Mouse (Mus musculus): ENCODE data around the gene Fndc10. TPM values are rescaled to one million over a fixed set of nuclear protein-coding genes. Genes with fewer than 3 reads are reported as not detected.
A peak's percentile ranks its signal among the peaks of the same experiment; 100 is the strongest.
"Not testable (repeated sequence)": the region's sequence is repeated elsewhere in the genome, so short reads cannot be mapped to it uniquely, and the experiment has no call there.

Fndc10 gene
- polyA plus RNA-seq, 1 experiment from 2014 or later, result 3.8 TPM

DNA sequence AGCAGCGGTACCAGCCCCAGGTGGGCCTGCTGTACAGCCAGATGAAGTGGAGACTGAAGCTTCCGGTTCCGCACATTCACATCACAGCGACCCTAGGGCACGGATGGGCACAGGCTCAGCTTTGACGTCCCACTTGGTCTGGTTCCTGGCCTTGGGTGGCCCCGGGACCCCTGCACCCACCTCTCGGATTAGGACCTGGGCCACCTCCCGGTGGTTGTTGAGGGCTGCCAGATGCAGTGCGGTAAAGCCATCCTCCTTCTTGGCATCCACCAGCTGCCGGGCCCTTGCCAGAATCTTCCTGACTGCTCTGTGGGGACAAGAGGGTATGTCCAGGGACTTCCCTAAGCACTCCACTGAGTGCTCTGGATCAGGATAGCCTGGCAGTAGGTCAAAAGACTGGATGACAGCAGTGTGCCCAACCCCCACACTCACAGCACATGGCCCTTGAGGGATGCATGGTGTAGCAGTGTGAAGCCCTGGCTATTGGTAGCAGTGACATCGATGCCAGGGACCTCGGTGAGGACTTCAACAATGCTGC lies 37.9 kb upstream of the Fndc10 start:
- 92% methylated on average over 13 of the region's 13 CpGs for WGBS
- no peak overlapping the region for H3K9ac ChIP-seq
- peaks cover 53% of the 10 kb centered on the region for H3K4me1 ChIP-seq (replicated peaks)
- peaks cover 33% of the 10 kb centered on the region for H3K27me3 ChIP-seq
- no peak overlapping the region for H3K4me3 ChIP-seq
- peaks cover 13% of the 10 kb centered on the region; the same call in 1 of the 2 replicates for H3K36me3 ChIP-seq
- H3K9me3 ChIP-seq (replicated peaks), result no peaks in the 10 kb centered on the region
- H3K4me2 ChIP-seq, result no peak overlapping the region
- no peak for ATAC-seq (replicated peaks; ENCODE audit: insufficient number of reproducible peaks, insufficient read depth, low FRiP score, low read depth)
- no peak overlapping the region for H3K27ac ChIP-seq

DNA sequence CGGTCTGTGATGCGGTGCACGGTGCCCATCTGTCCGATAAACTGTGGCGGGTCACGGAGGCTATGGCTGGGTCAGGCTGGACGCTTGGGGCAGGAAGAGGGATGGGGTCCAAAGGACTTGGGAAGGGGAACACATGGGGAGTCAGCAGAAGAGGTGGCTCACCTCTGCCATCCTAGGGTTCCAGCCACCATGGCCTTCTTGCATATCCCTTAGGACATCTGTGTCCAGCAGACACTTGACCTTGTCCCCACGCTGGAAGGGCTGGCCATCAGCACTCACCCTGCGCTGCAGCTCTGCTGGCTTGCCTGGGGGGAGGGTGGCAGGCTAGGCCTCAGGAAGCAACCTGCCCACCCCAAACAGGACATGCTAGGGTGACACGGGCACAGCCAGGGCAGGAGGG lies 35.2 kb upstream of the Fndc10 start:
- 86% methylated on average over 10 of the region's 10 CpGs for WGBS
- H3K27me3 ChIP-seq, result peaks cover 28% of the 10 kb centered on the region
- H3K4me2 ChIP-seq, result no peak overlapping the region
- no peaks in the 10 kb centered on the region for H3K9me3 ChIP-seq (replicated peaks)
- H3K9ac ChIP-seq, result no peak overlapping the region
- H3K4me1 ChIP-seq (replicated peaks), result peaks cover 33% of the 10 kb centered on the region
- peaks cover 13% of the 10 kb centered on the region; the same call in 1 of the 2 replicates for H3K36me3 ChIP-seq
- H3K4me3 ChIP-seq, result no peak overlapping the region
- no peak for ATAC-seq (replicated peaks; ENCODE audit: insufficient number of reproducible peaks, insufficient read depth, low FRiP score, low read depth)
- H3K27ac ChIP-seq, result no peak overlapping the region

DNA sequence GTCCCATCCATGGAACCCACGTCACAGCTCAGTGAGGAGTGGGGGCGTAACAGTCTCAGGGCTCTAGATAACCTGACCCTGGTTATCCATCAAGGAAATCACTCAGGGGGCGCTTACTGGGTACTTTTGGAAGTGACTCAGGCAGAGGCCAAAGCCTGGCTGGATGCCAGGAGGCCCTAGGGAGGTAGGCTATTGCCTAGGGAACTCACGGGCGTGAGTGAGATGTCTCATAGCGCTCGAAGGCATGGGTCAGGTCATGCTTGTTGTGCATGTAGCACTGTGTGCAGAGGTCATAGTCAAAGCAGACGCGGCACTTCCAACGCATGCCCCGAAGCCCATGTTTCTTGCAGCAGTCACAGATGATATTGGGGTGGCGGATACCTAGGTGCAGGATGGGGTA lies 33.5 kb upstream of the Fndc10 start:
- Histone ChIP-seq H3K27ac (peak overlapping the region; percentile 21; the same call in 1 of the 2 replicates), H3K4me2 (no peak overlapping the region), H3K9ac (no peak overlapping the region), H3K36me3 (peaks cover 13% of the 10 kb centered on the region; the same call in 1 of the 2 replicates), H3K9me3 (replicated peaks) (no peaks in the 10 kb centered on the region), H3K27me3 (peaks cover 13% of the 10 kb centered on the region), H3K4me1 (replicated peaks) (peaks cover 17% of the 10 kb centered on the region), H3K4me3 (no peak overlapping the region)
- 46% methylated on average over 12 of the region's 12 CpGs for WGBS
- peak; percentile 38; the same call in 1 of the 2 replicates for ATAC-seq (replicated peaks; ENCODE audit: insufficient number of reproducible peaks, insufficient read depth, low FRiP score, low read depth)

DNA sequence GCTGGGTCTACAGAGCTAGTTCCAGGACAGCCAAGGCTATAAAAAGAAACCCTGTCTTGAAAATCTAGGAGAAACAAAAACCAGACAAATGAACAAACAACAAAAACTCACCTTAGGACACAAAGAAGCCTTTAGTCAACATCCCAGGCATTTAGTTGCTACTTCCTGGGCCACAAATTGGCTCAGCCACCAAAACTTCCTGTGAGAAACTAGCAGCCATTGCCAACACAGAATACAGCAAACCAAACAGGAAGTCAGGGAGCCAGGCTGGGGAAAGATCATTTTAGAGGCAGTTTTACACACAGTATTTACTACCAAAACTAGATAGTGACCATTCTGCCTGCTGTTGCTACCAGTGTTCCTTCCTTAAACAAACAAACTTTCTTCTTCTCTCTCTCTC lies 27.2 kb upstream of the Fndc10 start:
- Histone ChIP-seq H3K27ac (no peak overlapping the region), H3K36me3 (no peaks in the 10 kb centered on the region; the same call in 1 of the 2 replicates), H3K4me1 (replicated peaks) (peaks cover 21% of the 10 kb centered on the region), H3K9ac (no peak overlapping the region), H3K4me3 (no peak overlapping the region), H3K4me2 (no peak overlapping the region), H3K9me3 (replicated peaks) (no peaks in the 10 kb centered on the region), H3K27me3 (no peaks in the 10 kb centered on the region)
- ATAC-seq (replicated peaks; ENCODE audit: insufficient number of reproducible peaks, insufficient read depth, low FRiP score, low read depth), result no peak

DNA sequence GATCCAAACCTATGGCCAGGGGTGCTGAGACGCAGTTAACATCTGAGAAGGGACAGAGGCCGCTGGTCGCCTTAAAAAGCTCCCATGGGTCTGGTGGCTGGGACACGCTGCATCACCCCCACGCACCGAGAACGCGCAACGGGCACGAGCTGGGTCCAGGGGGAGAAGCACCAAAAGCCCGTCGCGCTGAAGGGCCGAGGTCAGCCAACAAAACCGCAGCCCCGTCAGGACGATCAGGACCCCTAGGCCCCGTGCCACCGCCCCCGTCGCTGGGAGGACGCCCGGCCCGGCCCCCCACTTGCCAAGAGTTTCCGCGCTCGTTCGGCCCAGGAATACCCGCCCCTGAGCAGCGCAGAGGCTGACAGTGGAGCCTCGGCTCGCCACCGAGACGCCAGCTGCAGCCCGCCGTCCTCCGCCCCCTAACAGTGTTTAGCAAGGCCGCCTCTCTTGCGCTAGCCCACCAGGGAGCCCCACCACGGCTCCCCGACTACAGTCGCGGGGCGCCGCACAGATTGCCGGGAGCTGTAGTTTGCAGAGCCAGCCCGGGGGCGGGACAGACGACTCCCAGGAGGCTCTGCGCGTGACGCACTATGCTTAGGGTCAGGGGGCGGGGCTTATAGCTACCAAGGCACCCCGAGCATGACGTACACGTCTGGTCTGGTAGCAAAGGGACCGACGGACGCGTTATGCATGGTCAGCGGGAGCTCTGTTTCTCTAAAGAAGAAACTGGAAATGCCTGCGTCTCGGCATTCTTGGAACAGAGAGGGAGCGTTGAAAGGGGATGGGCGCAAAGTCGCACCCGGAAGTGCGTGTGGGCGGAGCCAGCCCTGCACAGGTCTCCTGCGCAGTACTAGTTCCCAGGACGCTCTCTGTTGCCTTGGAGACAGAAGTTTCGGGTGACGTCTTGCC lies 25.2 kb upstream of the Fndc10 start, which contains the start of gene Mib2:
Gene Mib2, minus strand, starts transcription at position 510 of the 909 bp plus-strand sequence.
- peak within 1 kb of the TSS; percentile 94 for H3K9ac ChIP-seq

DNA sequence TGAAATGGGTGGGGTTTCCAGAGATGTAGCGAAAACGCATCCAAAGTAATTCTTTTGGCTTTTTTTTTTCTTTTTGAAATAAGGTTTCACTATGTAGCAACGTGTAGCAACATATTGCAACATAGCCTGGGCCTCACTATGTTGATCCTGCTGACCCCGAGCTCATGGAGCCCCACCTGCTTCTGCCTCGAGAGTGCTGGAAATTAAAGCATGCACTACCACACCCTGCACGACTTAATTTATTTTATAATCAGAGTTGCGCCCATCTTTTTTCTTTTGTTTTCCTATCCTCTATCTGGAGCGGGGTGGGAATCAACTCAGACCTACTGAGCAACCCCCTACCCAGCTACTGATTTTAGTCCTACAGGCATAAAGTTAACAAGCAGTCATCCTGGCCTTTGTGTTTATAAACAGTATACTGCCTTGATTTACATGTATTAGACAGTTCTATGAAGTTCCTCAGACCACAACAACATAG lies 24.5 kb upstream of the Fndc10 start:
- Histone ChIP-seq H3K4me1 (replicated peaks) (peaks cover 14% of the 10 kb centered on the region), H3K4me3 (peak overlapping the region; percentile 98), H3K9me3 (replicated peaks) (no peaks in the 10 kb centered on the region), H3K27me3 (no peaks in the 10 kb centered on the region), H3K27ac (peak overlapping the region; percentile 83; the same call in 1 of the 2 replicates), H3K36me3 (no peaks in the 10 kb centered on the region; the same call in 1 of the 2 replicates), H3K9ac (peak overlapping the region; percentile 94), H3K4me2 (peak overlapping the region; percentile 86)
- no peak for ATAC-seq (replicated peaks; ENCODE audit: insufficient number of reproducible peaks, insufficient read depth, low FRiP score, low read depth)
- 3% methylated on average over 8 of the region's 8 CpGs for WGBS

More for the DNA sequence above, 25.2 kb upstream of the Fndc10 start, which contains the start of gene Mib2:
- H3K4me3 ChIP-seq, result peak within 1 kb of the TSS; percentile 98
- no peaks in the 10 kb centered on the region; the same call in 1 of the 2 replicates for H3K36me3 ChIP-seq
- H3K4me2 ChIP-seq, result peak within 1 kb of the TSS; percentile 86
- peak; percentile 99 for ATAC-seq (replicated peaks; ENCODE audit: insufficient number of reproducible peaks, insufficient read depth, low FRiP score, low read depth)
- no peaks in the 10 kb centered on the region for H3K9me3 ChIP-seq (replicated peaks)
- H3K4me1 ChIP-seq (replicated peaks), result peaks cover 14% of the 10 kb centered on the region
- WGBS, result under 1% methylated on average over 73 of the region's 73 CpGs
- no peaks in the 10 kb centered on the region for H3K27me3 ChIP-seq
- peak within 1 kb of the TSS; percentile 83 for H3K27ac ChIP-seq

DNA sequence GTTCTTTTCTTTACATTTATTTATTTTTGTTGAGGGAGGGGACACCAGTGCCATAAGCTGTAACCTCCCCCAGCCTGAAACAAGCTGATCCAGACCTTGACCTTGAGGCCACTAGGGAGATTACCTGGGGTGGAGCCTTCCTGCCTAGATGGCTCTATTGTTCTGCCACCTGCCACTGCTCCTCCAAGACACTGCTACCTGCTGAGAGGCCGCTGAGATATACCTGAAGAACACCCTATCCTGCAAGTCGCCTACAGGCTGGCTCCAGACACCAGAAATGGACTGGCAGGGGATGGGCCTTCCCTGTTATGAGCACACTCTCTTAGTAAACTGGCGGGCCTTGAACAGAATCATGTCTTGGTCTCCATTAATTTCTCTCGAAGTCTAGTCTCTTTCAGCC lies 23.9 kb upstream of the Fndc10 start:
- H3K9me3 ChIP-seq (replicated peaks); H3K9ac ChIP-seq; H3K4me3 ChIP-seq; H3K36me3 ChIP-seq; H3K27me3 ChIP-seq; H3K4me2 ChIP-seq; ATAC-seq (replicated peaks; ENCODE audit: insufficient number of reproducible peaks, insufficient read depth, low FRiP score, low read depth); H3K27ac ChIP-seq: not testable (repeated sequence)
- peaks cover 14% of the 10 kb centered on the region for H3K4me1 ChIP-seq (replicated peaks)
- WGBS, result 72% methylated on average over 4 of the region's 4 CpGs

DNA sequence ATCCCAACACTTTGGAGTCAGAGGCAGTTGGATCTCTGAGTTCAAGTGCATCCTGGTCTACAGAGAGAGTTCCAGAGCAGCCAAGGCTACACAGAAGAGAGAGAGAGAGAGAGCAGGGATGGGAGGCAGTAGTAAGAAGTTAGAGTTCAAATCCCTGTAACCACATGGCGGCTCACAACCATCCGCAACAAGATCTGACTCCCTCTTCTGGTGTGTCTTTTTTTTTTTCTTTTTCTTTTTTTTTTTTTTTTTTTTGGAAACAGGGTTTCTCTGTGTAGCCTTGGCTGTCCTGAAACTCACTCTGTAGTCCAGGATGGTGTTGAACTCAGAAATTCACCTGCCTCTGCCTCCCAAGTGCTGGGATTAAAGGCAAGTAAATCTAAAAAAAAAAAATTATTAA lies 22.1 kb upstream of the Fndc10 start:
- no peak overlapping the region for H3K27ac ChIP-seq
- no peak overlapping the region for H3K9ac ChIP-seq
- H3K9me3 ChIP-seq (replicated peaks), result no peaks in the 10 kb centered on the region
- H3K4me1 ChIP-seq (replicated peaks), result peaks cover 12% of the 10 kb centered on the region
- H3K27me3 ChIP-seq, result no peaks in the 10 kb centered on the region
- 45% methylated on average over 2 of the region's 2 CpGs for WGBS
- ATAC-seq (replicated peaks; ENCODE audit: insufficient number of reproducible peaks, insufficient read depth, low FRiP score, low read depth), result no peak
- H3K36me3 ChIP-seq, result no peaks in the 10 kb centered on the region
- no peak overlapping the region for H3K4me3 ChIP-seq
- no peak overlapping the region for H3K4me2 ChIP-seq

DNA sequence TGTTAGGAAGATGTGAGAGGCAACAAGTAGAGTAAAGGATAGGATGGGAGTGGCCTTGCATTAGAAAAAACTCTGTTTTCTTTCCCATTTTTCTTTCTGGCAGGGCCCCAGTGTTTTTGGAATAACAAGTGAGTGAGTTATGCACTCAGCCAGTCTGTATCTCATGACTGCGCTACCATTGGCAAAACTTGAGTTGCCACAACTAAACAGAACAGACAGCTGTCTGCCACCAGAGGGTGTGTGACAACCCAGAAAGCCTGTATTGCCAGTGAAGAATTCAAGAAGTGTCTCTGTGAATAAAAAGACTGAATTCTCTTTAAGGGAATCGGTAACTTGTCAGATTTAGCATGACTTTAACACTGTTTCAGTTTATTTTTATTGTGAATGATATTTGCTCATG lies 18.2 kb upstream of the Fndc10 start:
- H3K4me2 ChIP-seq, result no peak overlapping the region
- WGBS, result 77% methylated on average over 2 of the region's 2 CpGs
- H3K9me3 ChIP-seq (replicated peaks), result no peaks in the 10 kb centered on the region
- H3K27ac ChIP-seq, result no peak overlapping the region
- H3K4me1 ChIP-seq (replicated peaks), result no peaks in the 10 kb centered on the region
- no peaks in the 10 kb centered on the region for H3K27me3 ChIP-seq
- no peak for ATAC-seq (replicated peaks; ENCODE audit: insufficient number of reproducible peaks, insufficient read depth, low FRiP score, low read depth)
- no peak overlapping the region for H3K4me3 ChIP-seq
- no peak overlapping the region for H3K9ac ChIP-seq
- no peaks in the 10 kb centered on the region for H3K36me3 ChIP-seq

DNA sequence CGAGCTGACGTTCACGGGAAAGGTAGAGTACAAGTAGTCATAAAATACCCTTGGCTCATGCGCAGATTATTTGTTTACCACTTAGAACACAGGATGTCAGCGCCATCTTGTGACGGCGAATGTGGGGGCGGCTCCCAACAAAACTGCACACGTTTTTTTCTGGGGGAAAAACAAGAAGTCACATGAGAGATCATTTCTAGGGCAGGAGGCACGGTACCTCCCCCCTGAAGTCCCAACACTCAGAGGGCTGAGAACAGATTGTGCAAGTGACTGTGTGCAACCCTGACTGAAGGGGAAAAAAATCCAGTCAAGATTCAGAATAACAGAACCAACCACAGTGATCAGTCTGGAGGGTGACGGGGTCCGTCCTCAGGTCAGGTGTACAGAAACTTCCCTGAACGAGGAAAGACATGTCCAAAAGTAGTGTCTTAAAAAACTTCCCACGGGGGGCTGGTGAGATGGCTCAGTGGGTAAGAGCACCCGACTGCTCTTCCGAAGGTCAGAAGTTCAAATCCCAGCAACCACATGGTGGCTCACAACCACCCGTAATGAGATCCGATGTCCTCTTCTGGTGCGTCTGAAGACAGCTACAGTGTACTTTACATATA lies 10.4 kb upstream of the Fndc10 start:
- not testable (repeated sequence) for ATAC-seq (replicated peaks; ENCODE audit: insufficient number of reproducible peaks, insufficient read depth, low FRiP score, low read depth); H3K4me1 ChIP-seq (replicated peaks); H3K9ac ChIP-seq; H3K36me3 ChIP-seq; H3K27ac ChIP-seq; H3K27me3 ChIP-seq; H3K9me3 ChIP-seq (replicated peaks); H3K4me2 ChIP-seq; H3K4me3 ChIP-seq
- WGBS, result 85% methylated on average over 16 of the region's 19 CpGs

DNA sequence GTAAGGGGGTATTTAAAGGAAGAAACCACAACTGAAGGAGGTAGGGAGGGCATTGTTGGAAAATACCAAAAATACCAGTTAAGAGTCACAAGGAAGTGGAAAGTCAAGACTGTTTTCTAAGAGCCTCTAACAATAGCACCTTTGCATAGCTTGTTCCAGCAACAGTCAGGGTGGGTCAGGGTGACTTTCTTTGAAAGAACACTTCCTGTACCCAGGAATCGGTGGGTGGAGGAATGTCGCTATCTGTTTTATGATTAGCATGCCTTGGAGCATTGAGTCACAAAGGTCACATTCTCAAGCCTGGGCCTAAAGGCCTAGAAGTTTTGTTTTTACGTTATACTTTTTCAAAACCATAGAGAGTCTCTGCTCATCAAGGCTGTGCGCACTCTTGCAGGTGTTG lies 6.4 kb upstream of the Fndc10 start:
- WGBS, result 69% methylated on average over 4 of the region's 4 CpGs

More for the DNA sequence above, 6.4 kb upstream of the Fndc10 start:
- H3K27ac ChIP-seq; H3K36me3 ChIP-seq; H3K4me1 ChIP-seq (replicated peaks); H3K9me3 ChIP-seq (replicated peaks); H3K27me3 ChIP-seq; H3K4me3 ChIP-seq; ATAC-seq (replicated peaks; ENCODE audit: insufficient number of reproducible peaks, insufficient read depth, low FRiP score, low read depth); H3K9ac ChIP-seq; H3K4me2 ChIP-seq: not testable (repeated sequence)

Measured in heart, embryonic 15.5 days (tissue).